Mouse (Mus musculus): Measurements from ENCODE around the gene Hs2st1.
A peak's percentile ranks its signal among the peaks of the same experiment; 100 is the strongest.

Gene Hs2st1

GRCm38 (mm10) chr3:144551416-144551815 lies 18.6 kb downstream of the Hs2st1 start:
- DNase-seq (ENCODE audit: low spot score) = no peak

GRCm38 (mm10) chr3:144550659-144551058 lies 19.3 kb downstream of the Hs2st1 start:
- no peak for DNase-seq (ENCODE audit: low spot score)

- DNase-seq (ENCODE audit: low spot score) = no peak
Observed at GRCm38 (mm10) chr3:144550036-144550435, 19.9 kb downstream of the Hs2st1 start.

GRCm38 (mm10) chr3:144548186-144548845 lies 21.7 kb downstream of the Hs2st1 start:
- DNase-seq (ENCODE audit: low spot score) = no peak

- no peak for DNase-seq (ENCODE audit: low spot score)
Observed at GRCm38 (mm10) chr3:144546490-144546889, 23.5 kb downstream of the Hs2st1 start.

- DNase-seq (ENCODE audit: low spot score) = no peak
Observed at GRCm38 (mm10) chr3:144545832-144546231, 24.1 kb downstream of the Hs2st1 start.

GRCm38 (mm10) chr3:144545152-144545551 lies 24.8 kb downstream of the Hs2st1 start:
- no peak for DNase-seq (ENCODE audit: low spot score)

- DNase-seq (ENCODE audit: low spot score) = no peak
Observed at GRCm38 (mm10) chr3:144541906-144542438, 28.0 kb downstream of the Hs2st1 start.

- DNase-seq (ENCODE audit: low spot score) = no peak
Observed at GRCm38 (mm10) chr3:144540805-144541204, 29.2 kb downstream of the Hs2st1 start.

- DNase-seq (ENCODE audit: low spot score) = no peak
Observed at GRCm38 (mm10) chr3:144539051-144539450, 30.9 kb downstream of the Hs2st1 start.

- no peak for DNase-seq (ENCODE audit: low spot score)
Observed at GRCm38 (mm10) chr3:144537078-144537855, 32.7 kb downstream of the Hs2st1 start.

GRCm38 (mm10) chr3:144535056-144535455 lies 34.9 kb downstream of the Hs2st1 start:
- DNase-seq (ENCODE audit: low spot score) = no peak

GRCm38 (mm10) chr3:144531023-144531422 lies 39.0 kb downstream of the Hs2st1 start:
- DNase-seq (ENCODE audit: low spot score) = peak; percentile 30

- no peak for DNase-seq (ENCODE audit: low spot score)
Observed at GRCm38 (mm10) chr3:144527918-144528317, 42.1 kb downstream of the Hs2st1 start.

- peak; percentile 45 for DNase-seq (ENCODE audit: low spot score)
Observed at GRCm38 (mm10) chr3:144519581-144520272, 50.3 kb downstream of the Hs2st1 start.

- no peak for DNase-seq (ENCODE audit: low spot score)
Observed at GRCm38 (mm10) chr3:144518917-144519316, 51.1 kb downstream of the Hs2st1 start.

- DNase-seq (ENCODE audit: low spot score) = no peak
Observed at GRCm38 (mm10) chr3:144515286-144515685, 54.7 kb downstream of the Hs2st1 start.

GRCm38 (mm10) chr3:144514122-144514505 lies 55.9 kb downstream of the Hs2st1 start:
- no peak for DNase-seq (ENCODE audit: low spot score)

GRCm38 (mm10) chr3:144513169-144514121 lies 56.5 kb downstream of the Hs2st1 start:
- no peak for DNase-seq (ENCODE audit: low spot score)

GRCm38 (mm10) chr3:144510724-144511123 lies 59.3 kb downstream of the Hs2st1 start:
- DNase-seq (ENCODE audit: low spot score) = no peak

GRCm38 (mm10) chr3:144508342-144508741 lies 61.6 kb downstream of the Hs2st1 start:
- no peak for DNase-seq (ENCODE audit: low spot score)

Data from retina, embryonic 14.5 days (tissue).